Mouse (Mus musculus): Measurements from ENCODE around the gene Gm26558. TPM values are rescaled to one million over a fixed set of nuclear protein-coding genes. Genes with fewer than 3 reads are reported as not detected.

Gm26558 gene
- polyA plus RNA-seq, 1 experiment from 2014 or later: 4.6 TPM

GRCm38 (mm10) chr2:70640968-70641367 is 20.9 kb downstream of the Gm26558 start:
- Histone ChIP-seq H3K4me3 (no peak overlapping the region), H3K27ac (no peak overlapping the region), H3K4me1 (no peaks in the 10 kb centered on the region), H3K36me3 (no peaks in the 10 kb centered on the region), H3K27me3 (ENCODE audit: insufficient read depth, poor library complexity, severe bottlenecking) (no peaks in the 10 kb centered on the region), H3K9me3 (no peaks in the 10 kb centered on the region)
- DNase-seq (ENCODE audit: low spot score): no peak

DNA sequence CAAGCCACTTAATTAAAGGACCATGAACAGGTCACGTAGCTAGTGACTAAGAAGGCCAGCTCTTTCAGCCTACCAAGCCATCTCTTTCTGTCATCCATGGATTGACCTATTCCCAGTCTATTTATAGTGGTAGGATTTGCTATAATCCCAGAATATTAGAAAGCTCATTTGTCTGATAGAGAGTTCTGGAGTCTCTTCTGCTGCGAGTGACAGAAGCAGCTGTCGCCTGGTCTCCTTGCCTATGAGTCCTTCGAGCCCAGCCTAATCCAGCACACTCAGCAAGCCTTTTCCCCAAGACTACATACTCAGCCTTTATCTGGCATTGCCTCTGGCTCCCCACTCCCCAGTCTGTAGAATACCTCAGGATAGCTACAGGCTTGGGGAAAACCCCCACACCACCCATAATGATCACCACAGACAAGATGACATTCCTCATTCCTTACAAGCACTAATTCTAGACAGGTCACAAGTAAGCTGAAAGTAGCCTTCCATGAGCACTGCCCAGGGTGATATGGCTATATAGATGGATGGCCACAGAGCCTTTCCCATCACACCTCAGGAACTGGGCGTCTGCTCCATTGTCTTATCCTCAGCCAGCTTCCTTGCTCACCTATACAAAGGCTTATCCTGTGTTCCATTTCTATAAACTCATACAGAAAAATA is 27.7 kb downstream of the Gm26558 start:
- Histone ChIP-seq H3K9me3 (no peaks in the 10 kb centered on the region), H3K36me3 (no peaks in the 10 kb centered on the region), H3K4me1 (peaks cover 10% of the 10 kb centered on the region), H3K4me3 (no peak overlapping the region), H3K27me3 (ENCODE audit: insufficient read depth, poor library complexity, severe bottlenecking) (no peaks in the 10 kb centered on the region), H3K27ac (no peak overlapping the region)
- 81% methylated on average over 5 of the region's 5 CpGs for WGBS
- peak; percentile 56 for DNase-seq (ENCODE audit: low spot score)

- WGBS: 74% methylated on average over 1 of the region's 1 CpGs
- no peaks in the 10 kb centered on the region for H3K9me3 ChIP-seq
- DNase-seq (ENCODE audit: low spot score): no peak
- H3K4me3 ChIP-seq: no peak overlapping the region
- H3K27ac ChIP-seq: no peak overlapping the region
- H3K36me3 ChIP-seq: no peaks in the 10 kb centered on the region
- no peaks in the 10 kb centered on the region for H3K27me3 ChIP-seq (ENCODE audit: insufficient read depth, poor library complexity, severe bottlenecking)
- peaks cover 12% of the 10 kb centered on the region for H3K4me1 ChIP-seq
These were observed 29.5 kb downstream of the Gm26558 start for GRCm38 (mm10) chr2:70632412-70632811.

GRCm38 (mm10) chr2:70631321-70631720 is 30.6 kb downstream of the Gm26558 start:
- WGBS: 79% methylated on average over 1 of the region's 1 CpGs
- no peak for DNase-seq (ENCODE audit: low spot score)
- Histone ChIP-seq H3K27ac (no peak overlapping the region), H3K36me3 (no peaks in the 10 kb centered on the region), H3K27me3 (ENCODE audit: insufficient read depth, poor library complexity, severe bottlenecking) (no peaks in the 10 kb centered on the region), H3K4me1 (peaks cover 12% of the 10 kb centered on the region), H3K9me3 (no peaks in the 10 kb centered on the region), H3K4me3 (no peak overlapping the region)

DNA sequence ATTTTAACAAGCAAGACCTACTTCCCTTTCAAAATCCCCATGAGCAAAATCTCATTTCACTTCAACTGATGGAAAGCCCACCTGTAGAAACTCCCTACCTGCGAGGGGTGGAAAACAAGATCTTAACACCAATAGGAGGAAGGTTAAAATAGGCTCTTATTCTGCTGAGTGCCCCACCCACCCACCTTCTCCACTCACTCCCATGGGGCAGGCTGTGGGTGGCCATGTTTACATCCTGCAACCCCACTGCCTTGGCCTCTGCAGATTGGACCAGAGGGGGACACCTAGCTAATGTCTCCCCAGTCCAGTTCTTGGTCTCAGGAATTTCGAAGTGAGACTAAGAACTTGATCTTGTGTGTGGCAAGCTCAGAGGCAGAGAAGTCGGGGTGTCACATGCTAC is 32.0 kb downstream of the Gm26558 start:
- WGBS: 70% methylated on average over 3 of the region's 3 CpGs
- H3K27ac ChIP-seq: no peak overlapping the region

GRCm38 (mm10) chr2:70629339-70629761 is 32.6 kb downstream of the Gm26558 start:
- H3K4me1 ChIP-seq: peaks cover 12% of the 10 kb centered on the region
- WGBS: 20% methylated on average over 10 of the region's 10 CpGs
- H3K4me3 ChIP-seq: peak overlapping the region; percentile 45
- H3K36me3 ChIP-seq: no peaks in the 10 kb centered on the region
- no peaks in the 10 kb centered on the region for H3K9me3 ChIP-seq
- H3K27ac ChIP-seq: peak overlapping the region; percentile 64; the same call in 1 of the 2 replicates
- DNase-seq (ENCODE audit: low spot score): no peak
- no peaks in the 10 kb centered on the region for H3K27me3 ChIP-seq (ENCODE audit: insufficient read depth, poor library complexity, severe bottlenecking)

More for the DNA sequence above, 32.0 kb downstream of the Gm26558 start:
- no peak for DNase-seq (ENCODE audit: low spot score)
- H3K36me3 ChIP-seq: no peaks in the 10 kb centered on the region
- no peak overlapping the region for H3K4me3 ChIP-seq
- no peaks in the 10 kb centered on the region for H3K9me3 ChIP-seq
- no peaks in the 10 kb centered on the region for H3K27me3 ChIP-seq (ENCODE audit: insufficient read depth, poor library complexity, severe bottlenecking)
- H3K4me1 ChIP-seq: peaks cover 12% of the 10 kb centered on the region

GRCm38 (mm10) chr2:70628397-70628796 is 33.5 kb downstream of the Gm26558 start:
- peaks cover 12% of the 10 kb centered on the region for H3K4me1 ChIP-seq
- H3K27me3 ChIP-seq (ENCODE audit: insufficient read depth, poor library complexity, severe bottlenecking): no peaks in the 10 kb centered on the region
- no peaks in the 10 kb centered on the region for H3K36me3 ChIP-seq
- 80% methylated on average over 12 of the region's 12 CpGs for WGBS
- H3K27ac ChIP-seq: no peak overlapping the region
- H3K4me3 ChIP-seq: no peak overlapping the region
- peak; percentile 68 for DNase-seq (ENCODE audit: low spot score)
- no peaks in the 10 kb centered on the region for H3K9me3 ChIP-seq

DNA sequence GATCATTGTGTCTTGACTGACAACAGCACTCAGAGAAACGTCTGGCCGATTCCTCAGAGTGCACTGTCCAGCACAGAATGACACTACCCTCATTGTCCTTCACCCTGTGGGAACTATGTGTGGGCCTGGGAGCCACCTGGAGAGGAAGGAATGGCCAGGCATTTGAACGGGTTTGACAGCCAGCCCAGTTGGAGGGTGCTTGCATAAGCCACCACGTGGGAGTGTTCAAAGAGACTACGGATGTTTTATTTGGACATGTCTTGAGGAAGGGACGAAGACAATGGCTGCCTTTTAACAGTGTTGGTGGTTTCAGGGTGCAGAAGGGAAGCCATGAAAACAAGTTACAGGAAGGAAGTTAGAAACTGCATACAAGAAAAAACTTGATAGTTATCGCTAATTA is 36.1 kb downstream of the Gm26558 start:
- H3K27me3 ChIP-seq (ENCODE audit: insufficient read depth, poor library complexity, severe bottlenecking): no peaks in the 10 kb centered on the region
- H3K36me3 ChIP-seq: no peaks in the 10 kb centered on the region
- H3K9me3 ChIP-seq: no peaks in the 10 kb centered on the region
- no peak for DNase-seq (ENCODE audit: low spot score)
- peaks cover 12% of the 10 kb centered on the region for H3K4me1 ChIP-seq
- no peak overlapping the region for H3K4me3 ChIP-seq
- 66% methylated on average over 7 of the region's 7 CpGs for WGBS
- no peak overlapping the region for H3K27ac ChIP-seq

GRCm38 (mm10) chr2:70622244-70622643 is 39.7 kb downstream of the Gm26558 start:
- H3K27ac ChIP-seq: no peak overlapping the region
- H3K4me3 ChIP-seq: no peak overlapping the region
- no peaks in the 10 kb centered on the region for H3K9me3 ChIP-seq
- WGBS: 71% methylated on average over 4 of the region's 4 CpGs
- H3K36me3 ChIP-seq: no peaks in the 10 kb centered on the region
- no peak for DNase-seq (ENCODE audit: low spot score)
- H3K4me1 ChIP-seq: no peaks in the 10 kb centered on the region
- no peaks in the 10 kb centered on the region for H3K27me3 ChIP-seq (ENCODE audit: insufficient read depth, poor library complexity, severe bottlenecking)

GRCm38 (mm10) chr2:70620225-70620624 is 41.7 kb downstream of the Gm26558 start:
- H3K27me3 ChIP-seq (ENCODE audit: insufficient read depth, poor library complexity, severe bottlenecking): no peaks in the 10 kb centered on the region
- peak; percentile 78 for DNase-seq (ENCODE audit: low spot score)
- no peak overlapping the region for H3K27ac ChIP-seq
- no peak overlapping the region for H3K4me3 ChIP-seq
- 23% methylated on average over 6 of the region's 6 CpGs for WGBS
- no peaks in the 10 kb centered on the region for H3K9me3 ChIP-seq
- no peaks in the 10 kb centered on the region for H3K36me3 ChIP-seq
- no peaks in the 10 kb centered on the region for H3K4me1 ChIP-seq

DNA sequence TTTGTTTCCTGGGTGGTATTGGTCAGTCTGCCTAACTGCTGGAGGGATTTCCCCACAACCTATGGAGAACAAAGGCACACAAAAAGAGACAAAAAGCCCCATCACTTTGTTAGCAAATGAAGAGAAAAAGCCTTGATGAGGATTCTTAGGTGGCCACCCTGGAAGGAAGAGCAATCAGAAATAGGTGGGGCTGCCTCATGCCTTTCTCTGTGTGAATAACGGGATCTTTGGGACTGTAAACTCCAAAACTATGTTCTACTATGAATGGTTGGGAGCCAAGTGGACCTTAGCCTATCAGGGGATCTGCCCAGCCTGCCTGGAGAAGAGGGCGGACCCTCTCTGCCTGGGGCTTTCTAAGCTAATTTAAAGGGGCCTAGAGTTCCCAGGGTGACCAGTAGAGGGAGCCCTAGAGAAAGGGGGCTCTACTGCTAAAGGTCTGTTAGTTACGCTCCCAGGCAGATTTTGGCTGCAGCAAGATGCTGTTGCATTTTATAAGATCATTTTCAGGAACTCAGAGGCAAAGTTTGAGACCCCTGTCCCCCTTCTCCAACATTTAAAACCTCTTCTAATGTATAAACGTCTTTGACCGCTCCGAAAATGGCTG is 42.6 kb downstream of the Gm26558 start:
- peak; percentile 24 for DNase-seq (ENCODE audit: low spot score)

GRCm38 (mm10) chr2:70616617-70617016 is 45.3 kb downstream of the Gm26558 start:
- Histone ChIP-seq H3K9me3 (no peaks in the 10 kb centered on the region), H3K36me3 (no peaks in the 10 kb centered on the region), H3K4me3 (no peak overlapping the region), H3K27ac (no peak overlapping the region), H3K4me1 (no peaks in the 10 kb centered on the region), H3K27me3 (ENCODE audit: insufficient read depth, poor library complexity, severe bottlenecking) (no peaks in the 10 kb centered on the region)
- 55% methylated on average over 3 of the region's 3 CpGs for whole genome bisulfite sequencing
- peak; percentile 51 for DNase-seq (ENCODE audit: low spot score)

More for the DNA sequence above, 42.6 kb downstream of the Gm26558 start:
- Histone ChIP-seq H3K27ac (no peak overlapping the region), H3K4me1 (no peaks in the 10 kb centered on the region), H3K27me3 (ENCODE audit: insufficient read depth, poor library complexity, severe bottlenecking) (no peaks in the 10 kb centered on the region), H3K9me3 (no peaks in the 10 kb centered on the region), H3K4me3 (no peak overlapping the region), H3K36me3 (no peaks in the 10 kb centered on the region)
- 86% methylated on average over 6 of the region's 6 CpGs for WGBS

GRCm38 (mm10) chr2:70616076-70616475 is 45.8 kb downstream of the Gm26558 start:
- peak; percentile 69 for DNase-seq (ENCODE audit: low spot score)
- Histone ChIP-seq H3K4me3 (no peak overlapping the region), H3K27ac (no peak overlapping the region), H3K9me3 (no peaks in the 10 kb centered on the region), H3K36me3 (no peaks in the 10 kb centered on the region), H3K27me3 (ENCODE audit: insufficient read depth, poor library complexity, severe bottlenecking) (no peaks in the 10 kb centered on the region), H3K4me1 (no peaks in the 10 kb centered on the region)
- WGBS: 66% methylated on average over 2 of the region's 2 CpGs

All from heart, embryonic 10.5 days (tissue).